Mouse (Mus musculus) liver, postnatal 0 days (tissue): ENCODE results near the gene Kpnb1.

Experiments
- CTCF ChIP-seq: sonication (generic); IDR thresholded peaks from 2 replicates; pipeline ENCODE4 v1.5.1; 2016; ENCODE audit warnings: antibody characterized with exemption, low read depth
- EP300 ChIP-seq: IDR thresholded peaks from 2 replicates; pipeline ENCODE4 v1.6.1; 2016; ENCODE audit warnings: antibody characterized with exemption, low read depth, mild to moderate bottlenecking

- no peak for TF ChIP-seq CTCF
- TF ChIP-seq EP300: no peak
Measured at GRCm38 (mm10) chr11:97131683-97132082, 56.0 kb downstream of the Kpnb1 start.
